Mouse (Mus musculus) c-Kit-negative CD71-positive TER-119-positive erythroid progenitor cells, embryonic 14.5 days (primary cell): ENCODE data around the gene Fsd1.

ENCODE experiments used
- DNase-seq: peaks from one replicate; pipeline ENCODE4 v3.0.0-alpha.2; 2013; ENCODE audit warnings: low read depth, low spot score

Fsd1 gene

GRCm38 (mm10) chr17:55961631-55962030 lies 24.7 kb upstream of the Fsd1 start:
- no peak for DNase-seq

GRCm38 (mm10) chr17:55963171-55963570 lies 23.1 kb upstream of the Fsd1 start:
- DNase-seq, result no peak

- no peak for DNase-seq
Observed at GRCm38 (mm10) chr17:55964496-55964895, 21.8 kb upstream of the Fsd1 start.

GRCm38 (mm10) chr17:55964996-55965395 lies 21.3 kb upstream of the Fsd1 start:
- DNase-seq, result no peak

GRCm38 (mm10) chr17:55967186-55967585 lies 19.1 kb upstream of the Fsd1 start:
- no peak for DNase-seq

GRCm38 (mm10) chr17:55968210-55968609 lies 18.1 kb upstream of the Fsd1 start:
- no peak for DNase-seq

- no peak for DNase-seq
Observed at GRCm38 (mm10) chr17:55969560-55969959, 16.7 kb upstream of the Fsd1 start.

GRCm38 (mm10) chr17:55969966-55970891 lies 16.1 kb upstream of the Fsd1 start, which contains the start of gene Shd:
Gene Shd, plus strand, starts transcription at chr17:55970467.
- DNase-seq, result no peak

GRCm38 (mm10) chr17:55971453-55971852 lies 14.9 kb upstream of the Fsd1 start:
- DNase-seq, result no peak

GRCm38 (mm10) chr17:55976255-55976862 lies 9.9 kb upstream of the Fsd1 start:
- no peak for DNase-seq

GRCm38 (mm10) chr17:55977301-55977700 lies 9.0 kb upstream of the Fsd1 start:
- no peak for DNase-seq

GRCm38 (mm10) chr17:55990278-55990898 lies 4.1 kb downstream of the Fsd1 start:
- DNase-seq, result no peak

GRCm38 (mm10) chr17:55996007-55996406 lies 9.7 kb downstream of the Fsd1 start:
- DNase-seq, result no peak

GRCm38 (mm10) chr17:55999794-56000499 lies 13.6 kb downstream of the Fsd1 start:
- no peak for DNase-seq

GRCm38 (mm10) chr17:56003000-56003399 lies 16.7 kb downstream of the Fsd1 start:
- DNase-seq, result no peak

GRCm38 (mm10) chr17:56005415-56006061 lies 19.2 kb downstream of the Fsd1 start, which contains the start of the genes Stap2 and Mpnd:
Gene Stap2, minus strand, starts transcription at chr17:56005584.
Gene Mpnd, plus strand, starts transcription at chr17:56005711.
- peak; percentile 57 for DNase-seq

- no peak for DNase-seq
Observed at GRCm38 (mm10) chr17:56006956-56007355, 20.6 kb downstream of the Fsd1 start.

GRCm38 (mm10) chr17:56007444-56008355 lies 21.4 kb downstream of the Fsd1 start:
- DNase-seq, result no peak

- DNase-seq, result peak; percentile 83
Observed at GRCm38 (mm10) chr17:56008356-56009087, 22.2 kb downstream of the Fsd1 start.
